Mouse (Mus musculus) spleen, postnatal 4 days (tissue): ENCODE measurements around the gene Pgrmc1.
A peak's percentile ranks its signal among the peaks of the same experiment; 100 is the strongest.
"Not testable (repeated sequence)": the region's sequence is repeated elsewhere in the genome, so short reads cannot be mapped to it uniquely, and the experiment has no call there.

Experiments
- DNase-seq, 2 experiments: peaks; one replicate each; pipeline ENCODE4 v3.0.0; 2022; ENCODE audit warnings: low spot score in 2 of 2

The Pgrmc1 gene

GRCm38 (mm10) chrX:36597707-36598389 is at the start of gene Pgrmc1:
Pgrmc1 (plus strand) TSS chrX:36598206.
- DNase-seq, result peak; percentile 81 to 91

DNA sequence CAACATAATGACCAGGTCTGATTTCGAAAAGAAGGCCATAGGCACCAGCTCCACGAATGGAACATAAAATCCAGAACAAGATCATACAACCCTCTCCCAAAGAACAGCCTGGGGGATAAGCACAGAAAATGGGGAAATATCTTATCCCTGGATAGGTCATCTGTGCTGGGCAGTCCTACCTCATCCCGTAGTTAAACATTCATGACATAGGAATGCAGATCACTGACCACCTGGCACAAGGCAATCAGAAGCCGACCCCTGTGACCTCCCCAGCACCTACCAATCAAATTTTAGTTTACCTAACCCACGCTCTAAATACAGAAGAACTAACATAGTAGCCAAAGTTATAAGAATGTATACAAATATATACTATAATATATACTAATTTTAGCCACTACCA is 49.2 kb upstream of the Pgrmc1 start:
- DNase-seq, result no peak

DNA sequence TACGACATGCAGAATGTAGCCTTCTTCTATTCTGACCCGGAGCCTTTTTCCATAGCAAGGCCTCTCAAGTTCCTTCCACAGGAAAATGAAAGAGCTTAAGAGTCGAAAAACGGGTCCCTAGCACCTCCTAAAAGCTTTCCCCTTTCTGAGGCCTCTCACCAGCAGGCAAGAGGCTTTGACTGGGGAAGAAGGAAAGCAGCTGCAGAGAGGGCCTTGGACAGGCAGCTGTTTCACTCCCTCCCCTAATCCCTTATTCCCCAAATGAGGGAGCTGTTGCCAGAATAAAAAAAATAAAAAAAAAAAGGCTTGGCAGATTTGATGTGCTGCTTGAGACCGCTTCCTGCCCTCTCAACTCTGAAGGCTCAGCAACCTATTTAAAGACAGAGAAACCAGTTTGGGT is 47.1 kb upstream of the Pgrmc1 start:
- DNase-seq, result no peak

DNA sequence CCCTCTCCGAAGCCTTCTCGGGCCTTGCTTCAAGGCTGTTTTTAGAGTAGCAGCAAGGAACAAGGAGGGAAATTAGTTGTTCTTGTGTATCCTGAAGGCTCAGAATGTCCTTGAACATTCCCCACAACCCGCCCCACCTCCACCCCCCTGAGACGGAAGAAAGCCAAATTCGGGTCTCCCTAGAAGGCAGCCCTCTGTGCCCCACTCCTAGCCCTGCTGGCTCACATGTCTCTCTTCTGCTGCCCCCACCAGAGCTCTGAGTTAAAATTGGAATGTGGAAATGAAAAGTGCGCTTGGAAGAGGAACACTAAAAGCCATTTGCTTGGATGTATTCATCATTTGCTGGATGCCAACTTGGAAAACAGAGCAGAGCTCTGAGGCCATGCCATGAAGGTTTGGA is 46.7 kb upstream of the Pgrmc1 start:
- DNase-seq, result no peak

GRCm38 (mm10) chrX:36552055-36552587 is 45.9 kb upstream of the Pgrmc1 start:
- no peak for DNase-seq

GRCm38 (mm10) chrX:36552715-36553114 is 45.3 kb upstream of the Pgrmc1 start:
- no peak for DNase-seq

DNA sequence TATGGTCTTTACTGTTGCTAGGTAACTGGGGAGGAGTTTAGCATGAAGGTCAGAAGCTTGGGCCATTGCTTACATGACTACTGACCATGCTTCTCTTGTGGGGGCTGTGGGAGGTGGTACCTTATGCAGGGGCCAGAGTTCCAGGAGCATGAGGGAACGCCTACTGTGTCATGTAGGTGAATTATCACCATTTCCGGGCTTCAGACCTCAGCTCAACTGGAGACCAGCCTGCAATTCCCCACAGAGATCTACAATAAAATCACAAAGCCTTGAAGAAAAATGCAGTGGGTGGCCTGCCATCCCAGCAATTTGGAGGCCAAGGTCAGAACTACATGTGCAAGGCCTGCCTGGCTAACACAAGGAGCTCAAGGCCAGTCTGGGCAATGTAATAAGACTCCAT is 42.8 kb upstream of the Pgrmc1 start:
- DNase-seq, result not testable (repeated sequence)

GRCm38 (mm10) chrX:36560170-36560569 is 37.8 kb upstream of the Pgrmc1 start:
- no peak for DNase-seq

GRCm38 (mm10) chrX:36561650-36562049 is 36.4 kb upstream of the Pgrmc1 start:
- peak; percentile 53 to 83 for DNase-seq

DNA sequence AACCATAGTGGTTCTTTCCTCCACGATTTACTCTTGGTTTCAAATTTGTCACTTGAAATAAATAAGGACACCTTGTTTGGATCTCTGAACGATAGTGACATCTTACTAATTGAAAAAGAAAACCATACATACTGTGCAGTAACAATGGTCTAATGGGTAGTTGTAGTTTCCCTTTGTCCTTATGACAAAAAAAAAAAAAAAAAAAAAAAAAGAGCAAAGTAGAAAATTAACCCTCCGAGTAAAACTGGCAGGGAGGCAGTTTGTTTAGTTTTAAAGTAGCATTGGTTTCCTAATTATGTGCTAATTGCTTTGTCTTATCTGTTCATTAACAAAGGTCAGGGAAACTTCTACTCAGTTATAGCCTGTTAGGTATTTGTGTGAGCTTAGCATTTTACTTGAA is 35.9 kb upstream of the Pgrmc1 start:
- no peak for DNase-seq

DNA sequence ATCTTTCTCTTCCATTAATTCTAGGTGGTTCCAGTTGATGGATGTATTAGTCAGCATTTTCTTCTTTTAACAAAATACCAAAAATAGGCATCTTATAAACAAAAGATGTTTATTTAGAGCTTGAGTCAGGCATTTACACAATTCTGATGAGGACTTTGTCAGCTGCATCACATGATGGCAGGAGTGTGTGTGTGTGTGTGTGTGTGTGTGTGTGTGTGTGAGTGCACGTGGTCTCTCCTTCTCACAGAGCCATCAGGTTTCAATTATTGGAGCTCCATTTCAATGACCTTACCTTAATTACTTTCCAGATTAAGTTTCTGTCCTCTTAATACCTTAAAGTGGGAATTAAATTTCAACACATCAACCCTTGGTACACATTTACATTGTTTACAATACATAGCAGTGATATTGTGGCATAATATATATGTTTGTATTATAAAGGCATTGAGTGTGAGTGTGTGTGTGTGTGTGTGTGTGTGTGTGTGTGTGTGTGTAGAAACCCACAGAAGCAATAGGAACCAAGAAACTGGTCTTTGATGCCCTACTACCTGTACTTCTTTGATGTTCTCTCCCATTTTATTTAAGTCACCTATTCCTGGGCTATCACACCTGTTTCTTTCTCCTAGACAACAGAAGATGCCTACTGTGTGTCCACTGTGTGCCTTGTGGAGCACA is 11.2 kb upstream of the Pgrmc1 start:
- no peak for DNase-seq

DNA sequence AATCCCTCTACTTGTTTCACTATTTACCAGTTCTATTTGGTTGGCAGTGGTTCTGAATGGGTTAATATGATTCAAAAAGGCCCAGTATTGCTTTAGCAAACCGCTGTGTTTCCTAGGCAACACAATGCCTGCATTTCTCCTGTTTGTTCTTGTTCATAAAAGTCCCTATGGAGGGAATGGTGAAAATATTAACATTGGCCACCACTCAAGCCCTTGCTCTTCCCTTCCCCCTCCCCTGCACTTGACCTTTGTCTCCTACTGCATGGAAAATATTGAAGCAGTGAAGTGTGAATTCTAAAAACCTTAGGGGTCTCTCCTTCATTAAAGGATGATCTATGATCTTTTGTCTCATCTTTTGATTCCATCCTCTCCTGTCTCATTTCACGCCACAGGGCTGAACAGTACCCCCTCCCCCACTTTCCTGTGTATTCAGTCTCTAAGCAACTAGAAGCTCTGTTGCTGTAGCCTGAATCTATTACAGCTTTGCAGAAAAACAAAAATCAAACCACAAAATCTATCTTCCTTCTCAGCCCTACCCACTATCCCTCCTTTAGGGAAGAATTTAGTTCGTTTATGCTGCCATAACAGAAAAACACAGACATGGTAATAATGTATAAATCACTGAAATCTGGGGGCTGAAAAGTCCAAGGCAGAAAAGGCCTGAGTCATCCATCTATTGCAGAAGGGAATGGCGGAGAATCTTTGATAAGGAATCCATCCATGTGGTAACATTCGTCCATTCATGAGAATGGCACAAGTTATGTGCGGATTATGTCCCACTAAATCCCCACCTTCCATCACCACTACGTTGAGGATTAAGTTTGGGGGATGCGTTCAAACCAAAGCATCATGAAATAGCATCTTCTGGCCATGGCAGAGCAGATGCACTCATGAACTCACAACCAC is 10.4 kb upstream of the Pgrmc1 start:
- DNase-seq, result no peak

DNA sequence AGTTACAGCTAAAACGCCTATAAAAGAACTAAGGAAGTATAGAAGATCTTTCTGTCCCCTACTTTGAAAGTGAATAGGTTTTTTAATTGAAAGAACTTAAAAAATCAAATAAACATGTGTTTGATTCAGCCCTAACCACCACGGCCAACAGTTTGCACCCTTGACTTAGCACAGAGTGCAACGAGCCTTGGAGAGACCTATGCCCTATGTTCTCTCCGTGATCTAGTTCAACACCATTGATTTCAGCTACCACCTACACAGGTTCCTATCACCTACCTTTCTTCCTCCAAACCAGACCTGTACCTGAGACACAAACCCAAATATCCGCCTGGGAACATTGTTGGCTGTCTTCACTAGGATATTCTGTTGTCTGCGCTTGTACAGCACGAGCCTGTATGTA is 7.7 kb upstream of the Pgrmc1 start:
- DNase-seq, result no peak

GRCm38 (mm10) chrX:36591120-36591519 is 6.9 kb upstream of the Pgrmc1 start:
- DNase-seq, result no peak

GRCm38 (mm10) chrX:36591539-36591938 is 6.5 kb upstream of the Pgrmc1 start:
- no peak for DNase-seq

DNA sequence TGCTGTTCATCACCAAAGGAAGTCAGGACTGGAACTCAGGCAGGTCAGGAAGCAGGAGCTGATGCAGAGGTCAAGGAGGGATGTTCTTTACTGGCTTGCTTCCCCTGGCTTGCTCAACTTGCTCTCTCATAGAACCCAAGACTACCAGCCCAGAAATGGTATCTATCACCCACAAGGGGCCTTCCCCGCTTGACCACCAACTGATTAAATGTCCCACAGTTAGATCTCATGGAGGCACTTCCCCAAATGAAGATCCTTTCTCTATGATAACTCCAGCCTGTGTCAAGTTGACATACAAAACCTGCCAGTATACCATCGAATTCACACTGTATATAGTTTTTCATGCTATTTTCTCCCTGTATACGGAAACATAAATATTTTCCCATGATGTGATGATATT is 2.8 kb upstream of the Pgrmc1 start:
- no peak for DNase-seq

DNA sequence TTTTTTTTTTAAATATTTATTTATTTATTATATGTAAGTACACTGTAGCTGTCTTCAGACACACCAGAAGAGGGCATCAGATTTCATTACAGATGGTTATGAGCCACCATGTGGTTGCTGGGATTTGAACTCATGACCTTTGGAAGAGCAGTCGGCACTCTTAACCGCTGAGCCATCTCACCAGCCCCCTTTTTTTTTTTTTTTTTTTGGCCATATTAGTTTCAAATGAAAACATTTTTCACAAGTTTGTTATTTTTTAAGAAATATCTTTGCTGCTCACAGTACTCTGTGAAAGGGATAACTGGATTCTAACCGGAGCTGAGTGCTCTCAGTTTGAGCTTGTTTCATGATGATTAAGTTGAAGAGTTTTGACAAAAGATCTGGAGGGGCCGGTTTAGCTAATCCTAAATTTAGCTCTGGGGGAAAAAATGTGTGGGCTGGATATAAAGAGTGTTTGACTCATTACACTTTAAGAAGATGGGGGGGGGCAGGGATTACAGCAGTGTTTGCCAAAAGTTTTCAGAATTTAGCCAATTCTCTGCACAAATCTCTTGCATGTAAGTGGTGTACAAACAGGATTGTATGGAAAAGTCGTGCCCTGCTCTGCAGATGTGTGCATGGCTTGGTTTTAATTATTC is 1.4 kb upstream of the Pgrmc1 start:
- DNase-seq, result not testable (repeated sequence)

DNA sequence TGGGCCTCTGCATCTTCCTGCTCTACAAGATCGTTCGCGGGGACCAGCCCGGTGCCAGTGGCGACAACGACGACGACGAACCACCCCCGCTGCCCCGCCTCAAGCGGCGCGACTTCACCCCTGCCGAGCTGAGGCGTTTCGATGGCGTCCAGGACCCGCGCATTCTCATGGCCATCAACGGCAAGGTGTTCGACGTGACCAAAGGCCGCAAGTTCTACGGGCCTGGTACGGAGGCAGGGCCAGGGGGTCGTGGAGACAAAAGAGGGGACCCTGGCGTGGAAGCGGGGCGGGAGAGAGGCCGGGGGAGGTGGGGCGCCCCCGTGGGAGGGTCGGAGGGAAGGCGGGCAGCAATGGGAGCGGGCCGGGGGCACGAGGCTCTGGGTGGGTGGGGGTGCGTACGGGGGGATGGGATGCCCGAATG is 394 bp downstream of the Pgrmc1 start:
- DNase-seq, result no peak

- peak in 1 of 2 experiments; percentile 11 for DNase-seq
Measured at GRCm38 (mm10) chrX:36598861-36599344, 897 bp downstream of the Pgrmc1 start.

GRCm38 (mm10) chrX:36599656-36600055 is 1.6 kb downstream of the Pgrmc1 start:
- DNase-seq, result no peak

- no peak for DNase-seq
Measured at GRCm38 (mm10) chrX:36600066-36600465, 2.1 kb downstream of the Pgrmc1 start.

DNA sequence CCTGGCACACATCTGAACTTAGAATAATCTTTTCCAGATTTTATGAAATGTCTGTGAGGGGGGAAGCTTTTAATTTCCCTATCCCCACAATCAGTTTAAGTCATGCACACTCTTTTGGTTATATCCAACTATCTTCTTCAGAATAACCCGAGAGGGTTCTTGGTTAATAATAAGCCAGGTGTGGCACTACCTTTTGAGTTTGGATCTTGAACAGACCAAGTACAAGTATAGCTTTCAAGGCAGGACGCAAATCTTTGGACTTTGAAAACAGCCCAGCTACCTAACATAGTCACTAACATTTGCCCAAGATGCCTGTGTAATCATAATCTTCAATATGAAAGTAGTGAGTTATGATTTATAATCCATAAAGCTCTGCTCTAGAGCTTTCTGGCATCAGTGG is 4.9 kb downstream of the Pgrmc1 start:
- DNase-seq, result no peak
